Mouse (Mus musculus) olfactory bulb, adult 2 months (tissue): ENCODE measurements at regions not wholly inside any gene's neighbourhood (a gene's known extent, or its start where the extent isn't known, plus 50 kb on each side); places are given as distances from the start of the nearest gene placed in this dataset.

ENCODE experiments used
- H3K27ac ChIP-seq: fragments of 200-500 bp; 2 replicates; pipeline ENCODE4 v1.5.1; 2012; ENCODE audit warnings: low read depth, low read length; ENCODE audit not compliant: insufficient read depth
- H3K4me1 ChIP-seq: fragments of 200-500 bp; 2 replicates; pipeline ENCODE4 v1.6.1; 2012; ENCODE audit warnings: low read length; ENCODE audit not compliant: control insufficient read depth, insufficient read depth
- H3K4me3 ChIP-seq: fragments of 200-500 bp; 2 replicates; pipeline ENCODE4 v1.5.1; 2012; ENCODE audit warnings: mild to moderate bottlenecking, low read depth, low read length, moderate library complexity; ENCODE audit not compliant: insufficient read depth
- CTCF ChIP-seq: fragments of 200-500 bp; IDR thresholded peaks from 2 replicates; pipeline ENCODE4 v1.5.1; 2012; ENCODE audit warnings: low read depth, mild to moderate bottlenecking, low read length, moderate library complexity; ENCODE audit not compliant: insufficient read depth
- POLR2A ChIP-seq: fragments of 200-500 bp; IDR thresholded peaks from 2 replicates; pipeline ENCODE4 v1.6.1; 2012; ENCODE audit warnings: mild to moderate bottlenecking, low read depth, low read length, moderate library complexity; ENCODE audit not compliant: insufficient read depth
- WGBS: fragments of 180-500 bp; shearing (Covaris S2); methylation state at CpG from one replicate; pipeline ENCODE4 v1.1.7; 2018; 5-methylcytosine and 5-hydroxymethylcytosine counted together

- 88% methylated on average over 12 of the region's 12 CpGs for WGBS
- TF ChIP-seq POLR2A (no peak), CTCF (no peak)
- no peak overlapping the region for H3K4me3 ChIP-seq
- H3K27ac ChIP-seq: no peak overlapping the region
- H3K4me1 ChIP-seq: no peaks in the 10 kb centered on the region
These were observed 388.3 kb downstream of the Gm45692 start for GRCm38 (mm10) chr8:26507611-26508070.

DNA sequence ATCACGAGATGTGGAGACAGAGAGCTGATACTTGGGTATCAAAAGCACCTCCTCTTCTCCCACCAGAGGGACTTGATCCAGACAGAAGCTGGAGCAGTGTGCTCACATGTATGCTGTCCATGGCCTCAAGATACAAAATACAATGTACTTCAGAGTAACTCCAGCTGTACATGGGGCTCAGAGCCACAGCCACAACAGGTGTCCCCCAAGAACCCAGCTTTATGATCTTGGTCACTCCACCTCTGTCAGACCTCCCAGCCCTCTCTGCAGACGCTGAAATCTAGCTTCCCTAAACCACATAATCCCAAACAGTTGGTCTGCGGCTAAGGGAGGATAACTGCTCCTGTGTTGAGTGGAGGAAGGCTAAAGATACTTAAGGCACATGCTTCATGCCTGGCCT, 389.9 kb downstream of the Gm45692 start:
- WGBS: 86% methylated on average over 3 of the region's 3 CpGs
- Histone ChIP-seq H3K4me3 (no peak overlapping the region), H3K27ac (no peak overlapping the region), H3K4me1 (no peaks in the 10 kb centered on the region)
- no peak for TF ChIP-seq POLR2A
- TF ChIP-seq CTCF: no peak

- no peak overlapping the region for H3K27ac ChIP-seq
- H3K4me1 ChIP-seq: no peaks in the 10 kb centered on the region
- TF ChIP-seq POLR2A (no peak), CTCF (no peak)
- 91% methylated on average over 7 of the region's 7 CpGs for WGBS
- H3K4me3 ChIP-seq: no peak overlapping the region
These were observed 393.7 kb downstream of the Gm45692 start for GRCm38 (mm10) chr8:26513001-26513400.

- 97% methylated on average over 2 of the region's 2 CpGs for WGBS
These were observed 404.9 kb downstream of the Gm45692 start for GRCm38 (mm10) chr8:26524237-26524636.

GRCm38 (mm10) chr8:26526474-26527185, 407.3 kb downstream of the Gm45692 start:
- TF ChIP-seq CTCF (no peak), POLR2A (no peak)
- Histone ChIP-seq H3K4me1 (no peaks in the 10 kb centered on the region), H3K27ac (no peak overlapping the region), H3K4me3 (no peak overlapping the region)
- WGBS: 39% methylated on average over 10 of the region's 10 CpGs

More at GRCm38 (mm10) chr8:26524237-26524636, 404.9 kb downstream of the Gm45692 start:
- Histone ChIP-seq H3K4me3 (no peak overlapping the region), H3K27ac (no peak overlapping the region), H3K4me1 (no peaks in the 10 kb centered on the region)
- TF ChIP-seq POLR2A (no peak), CTCF (no peak)

DNA sequence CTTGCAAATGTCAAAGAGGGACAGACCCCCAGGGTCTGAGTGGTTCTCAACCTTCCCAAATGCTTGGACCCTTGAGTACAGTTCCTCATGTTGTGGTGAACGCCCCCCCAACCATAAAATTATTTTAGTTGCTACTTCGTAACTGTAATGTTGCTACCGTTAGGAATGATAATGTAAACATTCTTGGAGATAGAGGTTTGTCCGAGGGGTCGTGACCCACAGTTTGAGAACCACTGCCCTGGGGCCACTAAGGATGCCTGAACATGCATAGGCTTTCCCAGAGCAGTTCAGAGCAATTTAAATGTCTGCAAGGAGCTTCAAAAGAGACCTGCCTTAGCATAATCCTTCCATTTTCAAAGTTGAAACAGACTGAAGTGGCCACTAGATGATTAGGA, 407.8 kb downstream of the Gm45692 start:
- WGBS: 83% methylated on average over 5 of the region's 5 CpGs
- no peak overlapping the region for H3K4me3 ChIP-seq
- TF ChIP-seq POLR2A (no peak), CTCF (no peak)
- H3K4me1 ChIP-seq: no peaks in the 10 kb centered on the region
- H3K27ac ChIP-seq: no peak overlapping the region

- Histone ChIP-seq H3K27ac (no peak overlapping the region), H3K4me3 (no peak overlapping the region), H3K4me1 (peaks cover 7% of the 10 kb centered on the region)
- 96% methylated on average over 8 of the region's 8 CpGs for WGBS
- no peak for TF ChIP-seq POLR2A
- TF ChIP-seq CTCF: no peak
These were observed 410.6 kb downstream of the Gm45692 start for GRCm38 (mm10) chr8:26529921-26530320.

DNA sequence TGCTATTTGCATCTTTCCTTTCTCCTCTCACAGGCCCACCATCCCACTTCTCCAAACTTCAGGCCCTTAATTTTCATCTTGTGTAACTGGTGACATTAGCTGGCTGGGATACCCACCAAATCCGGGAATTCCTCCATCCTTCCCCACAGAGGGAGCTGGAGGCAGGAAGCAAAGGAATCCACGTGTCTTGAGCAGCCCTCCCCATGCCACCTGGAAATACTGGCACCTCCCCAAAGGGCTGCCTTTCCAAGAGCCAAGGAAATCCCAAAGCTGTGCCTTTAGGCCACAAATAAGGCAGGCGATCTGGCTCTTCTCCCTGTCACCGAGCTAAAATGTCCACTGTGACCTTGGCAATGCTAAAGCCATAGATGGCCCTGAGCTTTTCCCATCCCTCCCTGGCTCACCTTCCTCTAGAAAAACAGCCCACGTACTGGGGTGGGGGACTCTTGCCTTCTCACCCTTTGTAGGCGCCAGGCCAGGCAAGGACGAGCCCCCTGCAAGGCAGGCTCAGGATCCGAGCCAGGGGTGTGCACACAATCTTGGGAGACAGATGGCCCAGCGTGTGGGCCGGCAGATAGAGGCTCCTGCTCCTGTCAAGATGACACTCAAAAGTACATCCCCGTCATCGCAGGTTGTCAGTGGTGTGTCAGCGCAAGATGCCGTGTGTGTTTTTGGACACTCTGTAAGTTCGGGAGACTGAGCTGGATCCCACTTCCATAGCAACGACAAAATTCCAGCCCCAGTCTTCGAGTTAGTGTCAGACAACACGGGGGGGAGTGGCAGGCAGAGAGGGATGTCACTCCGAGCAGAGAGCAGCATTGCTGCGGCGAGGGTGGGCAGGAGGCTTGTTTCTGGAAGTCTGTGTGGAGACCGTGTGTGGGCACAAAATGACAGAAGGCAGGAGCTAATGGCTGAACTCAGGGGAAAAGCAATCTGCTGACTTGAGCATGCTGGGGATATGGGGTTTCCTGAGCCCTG, 414.4 kb downstream of the Gm45692 start:
- WGBS: 49% methylated on average over 22 of the region's 22 CpGs
- TF ChIP-seq CTCF (no peak), POLR2A (no peak)
- Histone ChIP-seq H3K4me1 (peaks cover 9% of the 10 kb centered on the region), H3K4me3 (no peak overlapping the region), H3K27ac (no peak overlapping the region)

- Histone ChIP-seq H3K27ac (peak overlapping the region; percentile 70; the same call in 1 of the 2 replicates), H3K4me1 (peaks cover 9% of the 10 kb centered on the region), H3K4me3 (no peak overlapping the region)
- TF ChIP-seq CTCF (no peak), POLR2A (no peak)
- 31% methylated on average over 3 of the region's 3 CpGs for WGBS
These were observed 416.5 kb downstream of the Gm45692 start for GRCm38 (mm10) chr8:26535816-26536215.
